Mouse (Mus musculus) MEL (cell line): ENCODE data around the gene Gm10401. TPM values are rescaled to one million over a fixed set of nuclear protein-coding genes. Genes with fewer than 3 reads are reported as not detected.
A peak's percentile ranks its signal among the peaks of the same experiment; 100 is the strongest.

ENCODE experiments used
- DNase-seq: peaks from one replicate; pipeline ENCODE4 v3.0.0; 2011; ENCODE audit warnings: low read depth, low spot score
- H3K27ac ChIP-seq: 2 replicates; pipeline ENCODE4 v1.5.1; 2012; ENCODE audit warnings: low read depth, mild to moderate bottlenecking, control low read depth, low read length, moderate library complexity; ENCODE audit not compliant: control insufficient read depth
- H3K27me3 ChIP-seq, 2 experiments: fragments of 150-350 bp in 1 of 2; sonication (generic) in 1 of 2; 2 replicates each; pipeline ENCODE4 v1.6.1; 2012; ENCODE audit warnings: low read length in 2 of 2, mild to moderate bottlenecking in 2 of 2, improper control_type of control experiment in 1 of 2, moderate library complexity in 1 of 2; ENCODE audit not compliant: insufficient read depth in 2 of 2, control insufficient read depth in 1 of 2
- H3K36me3 ChIP-seq, 2 experiments: 2 replicates each; pipeline ENCODE4 v1.6.1; 2012 to 2014; ENCODE audit warnings: low read length in 2 of 2, improper control_type of control experiment in 1 of 2, inconsistent platforms in 1 of 2, mild to moderate bottlenecking in 1 of 2; ENCODE audit not compliant: insufficient read depth in 2 of 2, control insufficient read depth in 1 of 2
- H3K4me1 ChIP-seq, 2 experiments: fragments of 150-350 bp in 1 of 2; sonication (generic) in 1 of 2; 2 replicates each; pipeline ENCODE4 v1.6.1; 2012; ENCODE audit warnings: low read length in 2 of 2, improper control_type of control experiment in 1 of 2, mild to moderate bottlenecking in 1 of 2; ENCODE audit not compliant: insufficient read depth in 2 of 2, control insufficient read depth in 1 of 2
- H3K4me3 ChIP-seq, 2 experiments: fragments of 150-350 bp in 1 of 2; sonication (generic) in 1 of 2; 2 replicates each; pipeline ENCODE4 v1.5.1; 2012; ENCODE audit warnings: low read depth in 2 of 2, low read length in 2 of 2, mild to moderate bottlenecking in 2 of 2, moderate library complexity in 2 of 2, control low read depth in 1 of 2, improper control_type of control experiment in 1 of 2; ENCODE audit not compliant: control insufficient read depth in 1 of 2, insufficient read depth in 1 of 2
- H3K79me2 ChIP-seq: 2 replicates; pipeline ENCODE4 v1.6.1; 2012; ENCODE audit warnings: mild to moderate bottlenecking, low read length, moderate library complexity; ENCODE audit not compliant: control insufficient read depth, poor library complexity, insufficient read depth
- H3K9ac ChIP-seq: 2 replicates; pipeline ENCODE4 v1.6.1; 2012; ENCODE audit warnings: low read depth, mild to moderate bottlenecking, control low read depth, low read length, moderate library complexity; ENCODE audit not compliant: control insufficient read depth, poor library complexity, severe bottlenecking
- H3K9me3 ChIP-seq: fragments of 150-350 bp; sonication (generic); replicated peaks from 2 replicates; pipeline ENCODE4 v1.6.1; 2012; ENCODE audit warnings: mild to moderate bottlenecking, low read length, improper control_type of control experiment, moderate library complexity; ENCODE audit not compliant: insufficient read depth
- BHLHE40 ChIP-seq: IDR thresholded peaks from 2 replicates; pipeline ENCODE4 v1.6.1; 2012; ENCODE audit warnings: low read depth, mild to moderate bottlenecking, inconsistent platforms, low read length, improper control_type of control experiment, borderline replicate concordance
- CHD1 ChIP-seq: IDR thresholded peaks from 2 replicates; pipeline ENCODE4 v1.6.1; 2012; ENCODE audit warnings: low read depth, mild to moderate bottlenecking, inconsistent platforms, low read length, improper control_type of control experiment
- CHD2 ChIP-seq: IDR thresholded peaks from 2 replicates; pipeline ENCODE4 v1.6.1; 2011; ENCODE audit warnings: low read length, improper control_type of control experiment
- CTCF ChIP-seq, 3 experiments: IDR thresholded peaks in 2 of 3; conservative IDR thresholded peaks in 1 of 3; 2 replicates each; pipeline ENCODE4 v1.5.1; 2011 to 2012; ENCODE audit warnings: low read length in 3 of 3, low read depth in 2 of 3, mild to moderate bottlenecking in 2 of 3, improper control_type of control experiment in 1 of 3, inconsistent platforms in 1 of 3, mixed read lengths in 1 of 3, moderate library complexity in 1 of 3; ENCODE audit not compliant: control insufficient read depth in 1 of 3, insufficient read depth in 1 of 3, poor library complexity in 1 of 3, severe bottlenecking in 1 of 3
- EP300 ChIP-seq, 2 experiments: IDR thresholded peaks; 2 replicates each; pipeline ENCODE4 v1.6.1; 2011; ENCODE audit warnings: improper control_type of control experiment in 2 of 2, low read length in 2 of 2, low read depth in 1 of 2, mild to moderate bottlenecking in 1 of 2
- ETS1 ChIP-seq: IDR thresholded peaks from 2 replicates; pipeline ENCODE4 v1.6.1; 2012; ENCODE audit warnings: low read depth, mild to moderate bottlenecking, inconsistent platforms, low read length, improper control_type of control experiment, moderate library complexity
- GABPA ChIP-seq: IDR thresholded peaks from 2 replicates; pipeline ENCODE4 v1.6.1; 2012; ENCODE audit warnings: low read depth, mild to moderate bottlenecking, inconsistent platforms, low read length, improper control_type of control experiment, moderate library complexity
- GATA1 ChIP-seq: IDR thresholded peaks from 2 replicates; pipeline ENCODE4 v1.6.1; 2011; ENCODE audit warnings: low read depth, low read length, improper control_type of control experiment
- HCFC1 ChIP-seq: IDR thresholded peaks from 2 replicates; pipeline ENCODE4 v1.6.1; 2012; ENCODE audit warnings: low read depth, mild to moderate bottlenecking, inconsistent platforms, low read length, improper control_type of control experiment, moderate library complexity
- MAFK ChIP-seq: IDR thresholded peaks from 2 replicates; pipeline ENCODE4 v1.6.1; 2011; ENCODE audit warnings: low read depth, mild to moderate bottlenecking, low read length, improper control_type of control experiment, borderline replicate concordance
- MAZ ChIP-seq: IDR thresholded peaks from 2 replicates; pipeline ENCODE4 v1.6.1; 2012; ENCODE audit warnings: low read depth, mild to moderate bottlenecking, inconsistent platforms, low read length, improper control_type of control experiment
- MEF2A ChIP-seq: IDR thresholded peaks from 2 replicates; pipeline ENCODE4 v1.6.1; 2014; ENCODE audit warnings: low read depth, mild to moderate bottlenecking, inconsistent platforms, low read length, improper control_type of control experiment; ENCODE audit not compliant: poor library complexity, insufficient replicate concordance, severe bottlenecking; ENCODE audit errors: extremely low read depth
- MYC ChIP-seq: IDR thresholded peaks from 2 replicates; pipeline ENCODE4 v1.6.1; 2011; ENCODE audit warnings: low read depth, mild to moderate bottlenecking, low read length, improper control_type of control experiment, moderate library complexity
- NELFE ChIP-seq: IDR thresholded peaks from 2 replicates; pipeline ENCODE4 v1.6.1; 2011; ENCODE audit warnings: low read depth, low read length, improper control_type of control experiment
- NRF1 ChIP-seq: IDR thresholded peaks from 2 replicates; pipeline ENCODE4 v1.6.1; 2014; ENCODE audit warnings: low read depth, mild to moderate bottlenecking, inconsistent platforms, low read length, improper control_type of control experiment, moderate library complexity; ENCODE audit not compliant: poor library complexity, insufficient read depth, severe bottlenecking
- POLR2A ChIP-seq, 2 experiments: IDR thresholded peaks; 2 replicates each; pipeline ENCODE4 v1.6.1; 2011 to 2012; ENCODE audit warnings: low read length in 2 of 2, mild to moderate bottlenecking in 2 of 2, control low read depth in 1 of 2, improper control_type of control experiment in 1 of 2, low read depth in 1 of 2, moderate library complexity in 1 of 2; ENCODE audit not compliant: control insufficient read depth in 1 of 2, insufficient read depth in 1 of 2, poor library complexity in 1 of 2
- POLR2AphosphoS2 ChIP-seq: IDR thresholded peaks from 2 replicates; pipeline ENCODE4 v1.6.1; 2011; ENCODE audit warnings: low read length, improper control_type of control experiment
- RAD21 ChIP-seq: IDR thresholded peaks from 2 replicates; pipeline ENCODE4 v1.6.1; 2011; ENCODE audit warnings: mild to moderate bottlenecking, low read depth, low read length, improper control_type of control experiment
- RCOR1 ChIP-seq: IDR thresholded peaks from 2 replicates; pipeline ENCODE4 v1.6.1; 2012; ENCODE audit warnings: low read depth, mild to moderate bottlenecking, inconsistent platforms, low read length, improper control_type of control experiment
- SIN3A ChIP-seq: IDR thresholded peaks from 2 replicates; pipeline ENCODE4 v1.6.1; 2012; ENCODE audit warnings: low read length, improper control_type of control experiment, inconsistent platforms
- TAL1 ChIP-seq: IDR thresholded peaks from 2 replicates; pipeline ENCODE4 v1.6.1; 2012; ENCODE audit warnings: mild to moderate bottlenecking, inconsistent platforms, low read length, moderate library complexity, mixed read lengths
- TBP ChIP-seq: IDR thresholded peaks from 2 replicates; pipeline ENCODE4 v1.8.0; 2011; ENCODE audit warnings: low read depth, low read length, improper control_type of control experiment
- TCF12 ChIP-seq: IDR thresholded peaks from 2 replicates; pipeline ENCODE4 v1.6.1; 2014; ENCODE audit warnings: low read depth, mild to moderate bottlenecking, inconsistent platforms, low read length, improper control_type of control experiment, moderate library complexity
- UBTF ChIP-seq: IDR thresholded peaks from 2 replicates; pipeline ENCODE4 v1.6.1; 2012; ENCODE audit warnings: low read depth, mild to moderate bottlenecking, inconsistent platforms, low read length, improper control_type of control experiment, moderate library complexity, borderline replicate concordance; ENCODE audit not compliant: insufficient read depth
- USF1 ChIP-seq: IDR thresholded peaks from 2 replicates; pipeline ENCODE4 v1.6.1; 2014; ENCODE audit warnings: low read depth, mild to moderate bottlenecking, inconsistent platforms, low read length, improper control_type of control experiment, moderate library complexity
- USF2 ChIP-seq, 2 experiments: IDR thresholded peaks; 2 replicates each; pipeline ENCODE4 v1.6.1; 2011 to 2012; ENCODE audit warnings: improper control_type of control experiment in 2 of 2, low read length in 2 of 2, borderline replicate concordance in 1 of 2, inconsistent platforms in 1 of 2, low read depth in 1 of 2, mild to moderate bottlenecking in 1 of 2; ENCODE audit not compliant: insufficient read depth in 1 of 2
- ZC3H11A ChIP-seq: IDR thresholded peaks from 2 replicates; pipeline ENCODE4 v1.6.1; 2012; ENCODE audit warnings: low read depth, mild to moderate bottlenecking, inconsistent platforms, low read length, improper control_type of control experiment
- ZKSCAN1 ChIP-seq: IDR thresholded peaks from 2 replicates; pipeline ENCODE4 v1.6.1; 2012; ENCODE audit warnings: low read depth, mild to moderate bottlenecking, inconsistent platforms, low read length, improper control_type of control experiment, moderate library complexity
- polyA plus RNA-seq, 2 experiments: library from polyadenylated mRNA; stranded (reverse) in 1 of 2; unstranded in 1 of 2; fragments of >175 nt in 1 of 2; fragments of >200 nt in 1 of 2; gene quantifications; 2 replicates each; pipeline versions ENCODE4 v1.2.1 to v1.2.4; 2012; ENCODE audit warnings: low replicate concordance in 2 of 2, low read depth in 1 of 2; ENCODE audit not compliant: insufficient read length in 2 of 2, insufficient read depth in 1 of 2, missing spikeins in 1 of 2
- total RNA-seq: library from RNA; depleted of rRNA; stranded (reverse); fragments of 300-350 nt; gene quantifications from 2 replicates; pipeline ENCODE4 v1.2.3, GENCODE M21; 2012

Gene Gm10401
- total and polyA plus RNA-seq, 3 experiments, result 0.56 to 3.5 TPM; not detected in 1

- H3K9ac ChIP-seq, result no peak overlapping the region
- no peak for DNase-seq
- peak overlapping the region; percentile 81 for H3K27ac ChIP-seq
- H3K79me2 ChIP-seq, result peaks cover 26% of the 10 kb centered on the region
- peaks cover 29 to 64% of the 10 kb centered on the region in 2 experiments for H3K4me1 ChIP-seq
- TF ChIP-seq USF2 (IDR thresholded peaks at IDR 0.05; ENCODE audit: borderline replicate concordance in 1 of 2, insufficient read depth in 1 of 2, low read depth in 1 of 2, low read length in 2 of 2) (no peak), ZKSCAN1 (0 out of 2 replicates have a peak, but pooled peaks have one; percentile 29), ZC3H11A (no peak), EP300 (IDR thresholded peaks at IDR 0.05; ENCODE audit: low read depth in 1 of 2, low read length in 2 of 2) (peak in 1 of 2 experiments; percentile 30; a peak in 1 of 4 replicates), MAFK (no peak)
- H3K4me3 ChIP-seq, result no peak overlapping the region
- no peaks in the 10 kb centered on the region for H3K27me3 ChIP-seq
- no peaks in the 10 kb centered on the region for H3K9me3 ChIP-seq
- peaks cover 0 to 64% of the 10 kb centered on the region in 2 experiments; a peak in 2 of 4 replicates for H3K36me3 ChIP-seq
These were observed 28.5 kb downstream of the Gm10401 start for GRCm38 (mm10) chr5:115069611-115070010.

- Histone ChIP-seq H3K79me2 (peaks cover 28% of the 10 kb centered on the region), H3K9me3 (no peaks in the 10 kb centered on the region), H3K36me3 (peaks cover 0 to 60% of the 10 kb centered on the region in 2 experiments; a peak in 2 of 4 replicates), H3K4me3 (no peak overlapping the region), H3K27ac (peak overlapping the region; percentile 81), H3K4me1 (peaks cover 29 to 61% of the 10 kb centered on the region in 2 experiments), H3K27me3 (no peaks in the 10 kb centered on the region), H3K9ac (peak overlapping the region; percentile 39; the same call in 1 of the 2 replicates)
- DNase-seq, result peak; percentile 88
- no peak; the same call in 1 of the 2 replicates for TF ChIP-seq HCFC1
- no peak for TF ChIP-seq MAZ
- TF ChIP-seq MYC, result no peak; the same call in 1 of the 2 replicates
- peak; percentile 73; the same call in 1 of the 2 replicates for TF ChIP-seq SIN3A
- no peak for TF ChIP-seq NELFE
- TF ChIP-seq USF2 (IDR thresholded peaks at IDR 0.05; ENCODE audit: borderline replicate concordance in 1 of 2, insufficient read depth in 1 of 2, low read depth in 1 of 2, low read length in 2 of 2), result no peak
- TF ChIP-seq UBTF, result no peak
- peak; percentile 95 for TF ChIP-seq ETS1
- TF ChIP-seq RCOR1, result peak; percentile 30; the same call in 1 of the 2 replicates
- peak; percentile 91 for TF ChIP-seq GABPA
- peak; percentile 20; the same call in 1 of the 2 replicates for TF ChIP-seq BHLHE40
- TF ChIP-seq ZKSCAN1, result no peak
- TF ChIP-seq CHD1, result no peak
- TF ChIP-seq POLR2A (IDR thresholded peaks at IDR 0.05; ENCODE audit: control insufficient read depth in 1 of 2, insufficient read depth in 1 of 2, low read depth in 1 of 2, low read length in 2 of 2, poor library complexity in 1 of 2), result no peak
- peak; percentile 67 for TF ChIP-seq GATA1
- no peak for TF ChIP-seq RAD21
- 0 out of 2 replicates have a peak, but pooled peaks have one; percentile 35 for TF ChIP-seq MAFK
- TF ChIP-seq NRF1, result no peak; the same call in 1 of the 2 replicates
- TF ChIP-seq POLR2AphosphoS2, result no peak
- no peak for TF ChIP-seq MEF2A
- peak; percentile 60 for TF ChIP-seq TCF12
- TF ChIP-seq CHD2, result no peak
- no peak for TF ChIP-seq CTCF (IDR thresholded peaks at IDR 0.05 in 2 of 3, conservative IDR thresholded peaks at IDR 0.05 in 1 of 3; ENCODE audit: control insufficient read depth in 1 of 3, insufficient read depth in 1 of 3, low read depth in 2 of 3, low read length in 3 of 3, poor library complexity in 1 of 3, severe bottlenecking in 1 of 3)
- peak; percentile 84 for TF ChIP-seq TAL1
- TF ChIP-seq USF1, result no peak
- TF ChIP-seq TBP, result 0 out of 2 replicates have a peak, but pooled peaks have one; percentile 25
These were observed 29.2 kb downstream of the Gm10401 start for GRCm38 (mm10) chr5:115068671-115069421.
